Mouse (Mus musculus): ENCODE data around the gene Gm47996. TPM values are rescaled to one million over a fixed set of nuclear protein-coding genes. Genes with fewer than 3 reads are reported as not detected.
"Not testable (repeated sequence)": the region's sequence is repeated elsewhere in the genome, so short reads cannot be mapped to it uniquely, and the experiment has no call there.

Gene Gm47996
- polyA plus RNA-seq, 1 experiment from 2014 or later = not detected

DNA sequence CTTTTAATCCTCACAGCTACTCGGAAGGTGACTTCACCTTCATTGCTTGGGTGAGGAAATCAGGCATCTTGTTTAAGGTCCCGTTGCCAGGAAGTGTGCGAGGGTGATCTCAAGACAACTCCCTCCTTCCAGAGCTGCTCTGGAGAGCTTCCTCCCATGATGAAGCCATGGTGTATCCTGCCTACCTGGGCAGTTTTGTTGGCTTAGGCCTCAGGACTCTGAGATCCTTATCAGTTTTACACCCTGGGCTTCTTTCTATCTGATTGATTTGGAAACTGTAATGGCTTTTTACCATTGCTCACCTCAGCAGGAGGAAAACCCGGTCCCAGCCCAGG is 32.0 kb upstream of the Gm47996 start:
- Histone ChIP-seq H3K4me3 (ENCODE audit: control insufficient read depth in 1 of 2, insufficient read depth in 1 of 2, low read depth in 1 of 2, low read length in 2 of 2) (peak overlapping the region in 1 of 2 experiments; percentile 27; a peak in 2 of 4 replicates), H3K4me1 (ENCODE audit: control insufficient read depth in 2 of 2, insufficient read depth in 2 of 2, low read length in 2 of 2) (peaks cover 4 to 8% of the 10 kb centered on the region in 2 experiments; a peak in 3 of 4 replicates), H3K27ac (replicated peaks in 1 of 2; ENCODE audit: control insufficient read depth in 1 of 2, insufficient read depth in 1 of 2, low read depth in 2 of 2, low read length in 2 of 2) (peak overlapping the region in 1 of 2 experiments; percentile 50; a peak in 1 of 4 replicates), H3K9ac (ENCODE audit: low read length) (no peak overlapping the region), H3K9me3 (ENCODE audit: control insufficient read depth, low read length) (no peaks in the 10 kb centered on the region), H3K36me3 (ENCODE audit: control insufficient read depth, insufficient read depth, low read length) (no peaks in the 10 kb centered on the region), H3K27me3 (ENCODE audit: control insufficient read depth, insufficient read depth, low read length) (no peaks in the 10 kb centered on the region), H3K4me2 (ENCODE audit: low read length) (peak overlapping the region; percentile 62)
- 30% methylated on average over 4 of the region's 4 CpGs for WGBS
- no peak for ATAC-seq (ENCODE audit: insufficient number of reproducible peaks, insufficient read depth, low FRiP score, low read depth)

DNA sequence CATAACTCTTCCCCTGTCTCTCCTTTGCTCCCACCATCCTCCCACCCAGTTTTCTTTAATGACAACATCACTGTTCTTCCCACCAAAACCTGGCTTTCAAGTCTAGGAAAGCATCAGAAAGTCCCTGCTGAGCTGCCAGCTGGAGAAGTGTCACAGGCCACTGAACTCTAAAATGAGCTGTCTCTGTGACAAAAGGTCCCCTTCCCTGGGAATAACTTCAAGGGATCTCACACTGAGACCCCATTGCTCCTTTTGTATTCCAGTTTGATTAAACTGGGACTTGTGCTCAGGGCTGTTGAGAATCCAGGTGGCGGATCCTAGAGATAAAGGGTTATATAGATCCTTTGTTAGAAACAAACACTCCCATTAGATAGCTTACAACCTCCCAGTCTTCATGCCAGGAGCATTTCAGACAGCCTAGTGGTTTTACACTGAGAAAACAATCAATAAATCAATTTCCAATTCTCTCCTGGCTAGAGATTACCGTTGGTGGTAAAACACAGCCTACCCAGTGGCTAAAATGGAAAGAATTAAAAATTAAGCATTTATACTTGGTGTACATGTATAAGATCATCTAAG is 31.3 kb upstream of the Gm47996 start:
- Histone ChIP-seq H3K27me3 (ENCODE audit: control insufficient read depth, insufficient read depth, low read length) (no peaks in the 10 kb centered on the region), H3K36me3 (ENCODE audit: control insufficient read depth, insufficient read depth, low read length) (no peaks in the 10 kb centered on the region), H3K9me3 (ENCODE audit: control insufficient read depth, low read length) (no peaks in the 10 kb centered on the region), H3K4me1 (ENCODE audit: control insufficient read depth in 2 of 2, insufficient read depth in 2 of 2, low read length in 2 of 2) (peaks cover 4 to 8% of the 10 kb centered on the region in 2 experiments; a peak in 3 of 4 replicates), H3K4me3 (ENCODE audit: control insufficient read depth in 1 of 2, insufficient read depth in 1 of 2, low read depth in 1 of 2, low read length in 2 of 2) (no peak overlapping the region), H3K4me2 (ENCODE audit: low read length) (no peak overlapping the region), H3K27ac (replicated peaks in 1 of 2; ENCODE audit: control insufficient read depth in 1 of 2, insufficient read depth in 1 of 2, low read depth in 2 of 2, low read length in 2 of 2) (no peak overlapping the region), H3K9ac (ENCODE audit: low read length) (no peak overlapping the region)
- no peak for ATAC-seq (ENCODE audit: insufficient number of reproducible peaks, insufficient read depth, low FRiP score, low read depth)
- WGBS = 77% methylated on average over 2 of the region's 2 CpGs

DNA sequence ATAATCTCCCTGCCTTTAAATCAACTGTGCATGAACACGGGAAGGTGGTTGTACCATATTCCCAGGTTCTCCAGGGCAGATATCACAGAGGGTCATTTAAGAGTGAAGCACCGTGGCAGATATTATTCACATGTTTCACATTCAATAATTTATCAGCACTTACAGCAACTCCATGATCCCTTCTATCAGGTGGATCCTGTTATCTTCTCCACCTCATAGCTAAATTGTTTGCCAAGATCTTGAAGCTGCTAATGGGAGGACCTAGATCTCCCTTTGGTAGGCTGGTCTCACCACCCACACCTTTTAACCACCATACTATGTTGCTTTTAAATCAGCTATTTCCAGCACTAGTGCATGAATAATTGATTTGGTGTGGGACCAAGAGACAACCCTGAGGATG is 29.8 kb upstream of the Gm47996 start:
- WGBS = 88% methylated on average over 2 of the region's 2 CpGs
- no peak overlapping the region for H3K27ac ChIP-seq (replicated peaks in 1 of 2; ENCODE audit: control insufficient read depth in 1 of 2, insufficient read depth in 1 of 2, low read depth in 2 of 2, low read length in 2 of 2)
- H3K36me3 ChIP-seq (ENCODE audit: control insufficient read depth, insufficient read depth, low read length) = no peaks in the 10 kb centered on the region
- no peak overlapping the region for H3K4me3 ChIP-seq (ENCODE audit: control insufficient read depth in 1 of 2, insufficient read depth in 1 of 2, low read depth in 1 of 2, low read length in 2 of 2)
- no peaks in the 10 kb centered on the region for H3K27me3 ChIP-seq (ENCODE audit: control insufficient read depth, insufficient read depth, low read length)
- H3K9ac ChIP-seq (ENCODE audit: low read length) = no peak overlapping the region
- H3K4me2 ChIP-seq (ENCODE audit: low read length) = no peak overlapping the region
- peaks cover 4 to 8% of the 10 kb centered on the region in 2 experiments; a peak in 3 of 4 replicates for H3K4me1 ChIP-seq (ENCODE audit: control insufficient read depth in 2 of 2, insufficient read depth in 2 of 2, low read length in 2 of 2)
- no peaks in the 10 kb centered on the region for H3K9me3 ChIP-seq (ENCODE audit: control insufficient read depth, low read length)
- ATAC-seq (ENCODE audit: insufficient number of reproducible peaks, insufficient read depth, low FRiP score, low read depth) = no peak

- H3K36me3 ChIP-seq (ENCODE audit: control insufficient read depth, insufficient read depth, low read length); H3K4me1 ChIP-seq (ENCODE audit: control insufficient read depth in 2 of 2, insufficient read depth in 2 of 2, low read length in 2 of 2); H3K9me3 ChIP-seq (ENCODE audit: control insufficient read depth, low read length); H3K4me2 ChIP-seq (ENCODE audit: low read length); H3K9ac ChIP-seq (ENCODE audit: low read length); ATAC-seq (ENCODE audit: insufficient number of reproducible peaks, insufficient read depth, low FRiP score, low read depth); H3K27ac ChIP-seq (replicated peaks in 1 of 2; ENCODE audit: control insufficient read depth in 1 of 2, insufficient read depth in 1 of 2, low read depth in 2 of 2, low read length in 2 of 2); H3K27me3 ChIP-seq (ENCODE audit: control insufficient read depth, insufficient read depth, low read length); H3K4me3 ChIP-seq (ENCODE audit: control insufficient read depth in 1 of 2, insufficient read depth in 1 of 2, low read depth in 1 of 2, low read length in 2 of 2): not testable (repeated sequence)
- no CpG with 5 or more reads among the region's 7 CpGs for WGBS
Measured at GRCm38 (mm10) chr1:151182266-151182665, 27.7 kb upstream of the Gm47996 start, which contains the start of gene Gm47985. Gene Gm47985 (plus strand): TSS chr1:151182537.

GRCm38 (mm10) chr1:151186186-151186585 is 23.7 kb upstream of the Gm47996 start:
- H3K27ac ChIP-seq (replicated peaks in 1 of 2; ENCODE audit: control insufficient read depth in 1 of 2, insufficient read depth in 1 of 2, low read depth in 2 of 2, low read length in 2 of 2); H3K9ac ChIP-seq (ENCODE audit: low read length); ATAC-seq (ENCODE audit: insufficient number of reproducible peaks, insufficient read depth, low FRiP score, low read depth); H3K36me3 ChIP-seq (ENCODE audit: control insufficient read depth, insufficient read depth, low read length); H3K4me2 ChIP-seq (ENCODE audit: low read length); H3K27me3 ChIP-seq (ENCODE audit: control insufficient read depth, insufficient read depth, low read length); H3K9me3 ChIP-seq (ENCODE audit: control insufficient read depth, low read length); H3K4me1 ChIP-seq (ENCODE audit: control insufficient read depth in 2 of 2, insufficient read depth in 2 of 2, low read length in 2 of 2); H3K4me3 ChIP-seq (ENCODE audit: control insufficient read depth in 1 of 2, insufficient read depth in 1 of 2, low read depth in 1 of 2, low read length in 2 of 2): not testable (repeated sequence)
- WGBS = 70% methylated on average over 3 of the region's 3 CpGs

GRCm38 (mm10) chr1:151186879-151187424 is 23.0 kb upstream of the Gm47996 start:
- not testable (repeated sequence) for H3K9me3 ChIP-seq (ENCODE audit: control insufficient read depth, low read length); H3K9ac ChIP-seq (ENCODE audit: low read length); H3K36me3 ChIP-seq (ENCODE audit: control insufficient read depth, insufficient read depth, low read length); H3K4me2 ChIP-seq (ENCODE audit: low read length); H3K4me3 ChIP-seq (ENCODE audit: control insufficient read depth in 1 of 2, insufficient read depth in 1 of 2, low read depth in 1 of 2, low read length in 2 of 2); H3K27me3 ChIP-seq (ENCODE audit: control insufficient read depth, insufficient read depth, low read length); H3K27ac ChIP-seq (replicated peaks in 1 of 2; ENCODE audit: control insufficient read depth in 1 of 2, insufficient read depth in 1 of 2, low read depth in 2 of 2, low read length in 2 of 2); H3K4me1 ChIP-seq (ENCODE audit: control insufficient read depth in 2 of 2, insufficient read depth in 2 of 2, low read length in 2 of 2); ATAC-seq (ENCODE audit: insufficient number of reproducible peaks, insufficient read depth, low FRiP score, low read depth)
- WGBS = 44% methylated on average over 4 of the region's 4 CpGs

DNA sequence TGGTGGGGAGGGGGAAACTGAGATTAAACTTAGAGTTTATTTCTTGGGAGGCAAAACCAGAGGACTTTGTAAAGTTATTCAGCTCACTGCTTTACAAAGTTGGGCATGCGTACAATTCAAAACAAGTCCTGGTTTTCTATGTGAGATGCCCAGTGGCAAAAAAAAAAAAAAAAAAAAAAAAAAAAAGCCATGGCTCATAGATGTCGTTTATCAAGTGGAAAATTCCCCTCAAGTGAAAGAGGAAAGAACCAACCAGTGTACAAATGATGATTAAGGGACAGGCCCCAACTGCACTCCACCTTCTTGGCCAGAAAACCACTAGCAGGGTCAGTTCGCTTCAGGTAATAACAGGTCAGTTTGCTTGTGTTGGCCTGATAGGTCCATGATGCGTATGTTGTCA is 21.5 kb upstream of the Gm47996 start:
- no peak for ATAC-seq (ENCODE audit: insufficient number of reproducible peaks, insufficient read depth, low FRiP score, low read depth)

GRCm38 (mm10) chr1:151192075-151192474 is 17.9 kb upstream of the Gm47996 start, which contains the start of gene Gm8947:
Gene Gm8947 (plus strand): TSS chr1:151192376.
- H3K9me3 ChIP-seq (ENCODE audit: control insufficient read depth, low read length); H3K4me3 ChIP-seq (ENCODE audit: control insufficient read depth in 1 of 2, insufficient read depth in 1 of 2, low read depth in 1 of 2, low read length in 2 of 2); H3K4me2 ChIP-seq (ENCODE audit: low read length); H3K27ac ChIP-seq (replicated peaks in 1 of 2; ENCODE audit: control insufficient read depth in 1 of 2, insufficient read depth in 1 of 2, low read depth in 2 of 2, low read length in 2 of 2); H3K36me3 ChIP-seq (ENCODE audit: control insufficient read depth, insufficient read depth, low read length); ATAC-seq (ENCODE audit: insufficient number of reproducible peaks, insufficient read depth, low FRiP score, low read depth); H3K27me3 ChIP-seq (ENCODE audit: control insufficient read depth, insufficient read depth, low read length); H3K4me1 ChIP-seq (ENCODE audit: control insufficient read depth in 2 of 2, insufficient read depth in 2 of 2, low read length in 2 of 2); H3K9ac ChIP-seq (ENCODE audit: low read length): not testable (repeated sequence)
- WGBS = no CpG with 5 or more reads among the region's 7 CpGs

More for the DNA sequence above, 21.5 kb upstream of the Gm47996 start:
- Histone ChIP-seq H3K36me3 (ENCODE audit: control insufficient read depth, insufficient read depth, low read length) (no peaks in the 10 kb centered on the region), H3K27ac (replicated peaks in 1 of 2; ENCODE audit: control insufficient read depth in 1 of 2, insufficient read depth in 1 of 2, low read depth in 2 of 2, low read length in 2 of 2) (no peak overlapping the region), H3K4me1 (ENCODE audit: control insufficient read depth in 2 of 2, insufficient read depth in 2 of 2, low read length in 2 of 2) (no peaks in the 10 kb centered on the region), H3K4me3 (ENCODE audit: control insufficient read depth in 1 of 2, insufficient read depth in 1 of 2, low read depth in 1 of 2, low read length in 2 of 2) (no peak overlapping the region), H3K9me3 (ENCODE audit: control insufficient read depth, low read length) (no peaks in the 10 kb centered on the region), H3K9ac (ENCODE audit: low read length) (no peak overlapping the region), H3K4me2 (ENCODE audit: low read length) (no peak overlapping the region), H3K27me3 (ENCODE audit: control insufficient read depth, insufficient read depth, low read length) (no peaks in the 10 kb centered on the region)
- 85% methylated on average over 4 of the region's 4 CpGs for WGBS

Data from heart, embryonic 14.5 days (tissue).